Mouse (Mus musculus): Measurements from ENCODE around the gene St3gal2. TPM values are rescaled to one million over a fixed set of nuclear protein-coding genes. Genes with fewer than 3 reads are reported as not detected.
"Not testable (repeated sequence)": the region's sequence is repeated elsewhere in the genome, so short reads cannot be mapped to it uniquely, and the experiment has no call there.

St3gal2 gene
- total RNA-seq, 2 experiments from 2014 or later = 23.6 to 26.6 TPM

GRCm38 (mm10) chr8:110996641-110997430 is 77.1 kb downstream of the St3gal2 start:
- DNase-seq = no peak

GRCm38 (mm10) chr8:110997547-110998531 is 78.1 kb downstream of the St3gal2 start, which contains the start of gene Ddx19a:
Gene Ddx19a (minus strand): TSS chr8:110997800.
- DNase-seq = peak; percentile 91

- not testable (repeated sequence) for DNase-seq
Observed at GRCm38 (mm10) chr8:111010230-111010991, 90.7 kb downstream of the St3gal2 start.

Small RNA genes lying within 50 kb of the gene (microRNA-seq; reads per million reads assigned to microRNA genes)
- not detected for gene Mir3473d

Other genes starting within 250 kb of the St3gal2 start
- 10 to 100 TPM; 28.3 to 38.3 TPM for gene Mtss1l, start 198.4 kb upstream of the St3gal2 start, total RNA-seq (2021)
- 1 to 10 TPM; 8.6 to 9.9 TPM for gene Il34, start 114.0 kb upstream of the St3gal2 start, total RNA-seq (2021)
- gene Cog4, start 73.3 kb upstream of the St3gal2 start, total RNA-seq (2021) = 10 to 100 TPM; 75.3 to 89.4 TPM
- 10 to 100 TPM; 61.0 to 74.0 TPM for gene Sf3b3, start 73.1 kb upstream of the St3gal2 start, total RNA-seq (2021)
- 10 to 100 TPM in 1 of 2 experiments, 1 to 10 TPM in 1; 7.9 to 10.6 TPM for gene Fuk, start 17.4 kb upstream of the St3gal2 start, total RNA-seq (2021)
- gene Ddx19a, start 77.9 kb downstream of the St3gal2 start, total RNA-seq (2021) = 10 to 100 TPM; 47.6 to 50.1 TPM
- gene Ddx19b, start 111.8 kb downstream of the St3gal2 start, total RNA-seq (2021) = 10 to 100 TPM; 12.6 to 13.0 TPM
- 10 to 100 TPM; 70.6 to 78.6 TPM for gene Aars, start 113.2 kb downstream of the St3gal2 start, total RNA-seq (2021)
- not detected for gene Exosc6, start 136.4 kb downstream of the St3gal2 start, total RNA-seq (2021)
- gene Clec18a, start 172.5 kb downstream of the St3gal2 start, total RNA-seq (2021) = under 1 TPM in 1 of 2 experiments, not detected in 1; 0.15 TPM
- 10 to 100 TPM; 42.0 to 56.4 TPM for gene Pdpr, start 174.7 kb downstream of the St3gal2 start, total RNA-seq (2021)